12 mouse cellular contexts compared by ENCODE assay signal in genomic region chr1:88214462-88214952, GRCm38 (mm10). TPM values are rescaled to one million over a fixed set of nuclear protein-coding genes. Genes with fewer than 3 reads are reported as not detected.
DNase-seq lines count a peak whose midpoint lies in the region; ATAC-seq and TF ChIP-seq lines count a peak whose summit lies in the region.
"Had no signal": no experiment of that assay in that cellular context is flagged by ENCODE, and none has a peak within 500 bp of the region (broad histone marks: within the 10 kb centered on the region; RNA-seq: fewer than 3 reads in every experiment).

No protein-coding gene starts in this region.

- H3K79me2 ChIP-seq in heart, adult 2 months (replicated peaks; ENCODE audit: control insufficient read depth, insufficient read depth, low read length) = no peaks in the 10 kb centered on the region

- H3K9ac ChIP-seq in heart, adult 2 months (ENCODE audit: low read depth, low read length) = no peak overlapping the region
- no peak overlapping the region for H3K9ac ChIP-seq in neural tube, embryonic 15.5 days (replicated peaks)
- H3K9ac ChIP-seq in embryonic facial prominence, embryonic 15.5 days = no peak overlapping the region
- H3K9ac ChIP-seq: limb, embryonic 12.5 days had no signal

- no peaks in the 10 kb centered on the region for H3K4me1 ChIP-seq in heart, adult 2 months (ENCODE audit: control insufficient read depth, insufficient read depth, low read length)
- no peaks in the 10 kb centered on the region for H3K4me1 ChIP-seq in neural tube, embryonic 15.5 days
- H3K4me1 ChIP-seq in embryonic facial prominence, embryonic 15.5 days = no peaks in the 10 kb centered on the region
- H3K4me1 ChIP-seq in small intestine, adult 2 months (ENCODE audit: control insufficient read depth, insufficient read depth, insufficient read length, low read length) = peaks cover 15% of the 10 kb centered on the region; the same call in 1 of the 2 replicates
- H3K4me1 ChIP-seq: limb, embryonic 12.5 days had no signal

- TF ChIP-seq CTCF in heart, adult 2 months (IDR thresholded peaks at IDR 0.05) = no peak
- TF ChIP-seq CTCF in small intestine, adult 2 months (IDR thresholded peaks at IDR 0.05; ENCODE audit: extremely low read depth, insufficient read length, insufficient replicate concordance, low read depth, low read length) = no peak

- intact Hi-C loops in heart, adult 2 months (cut with DNase I) = no loop called here

- ATAC-seq in neural tube, embryonic 15.5 days (ENCODE audit: low FRiP score) = no peak
- ATAC-seq in embryonic facial prominence, embryonic 15.5 days (ENCODE audit: insufficient number of reproducible peaks, low FRiP score, low TSS enrichment, low read depth) = 0 out of 2 replicates have a peak, but pooled peaks have one; percentile 5

- 68% methylated on average over 2 of the region's 2 CpGs for WGBS in heart, adult 2 months
- WGBS in neural tube, embryonic 15.5 days = 81% methylated on average over 2 of the region's 2 CpGs
- WGBS in embryonic facial prominence, embryonic 15.5 days = 77% methylated on average over 2 of the region's 2 CpGs
- 66% methylated on average over 2 of the region's 2 CpGs for WGBS in small intestine, adult 2 months

- no peak for TF ChIP-seq POLR2A in heart, adult 2 months (IDR thresholded peaks at IDR 0.05; ENCODE audit: insufficient read depth, low read depth, low read length)
- TF ChIP-seq POLR2A in small intestine, adult 2 months (IDR thresholded peaks at IDR 0.05; ENCODE audit: low read depth, low read length) = no peak

- no peak overlapping the region for H3K27ac ChIP-seq in heart, adult 2 months
- no peak overlapping the region for H3K27ac ChIP-seq in neural tube, embryonic 15.5 days (replicated peaks)
- H3K27ac ChIP-seq in embryonic facial prominence, embryonic 15.5 days (replicated peaks) = no peak overlapping the region
- peak overlapping the region; percentile 65 for H3K27ac ChIP-seq in small intestine, adult 2 months (ENCODE audit: insufficient read depth, low read depth, low read length)
- H3K27ac ChIP-seq: limb, embryonic 12.5 days had no signal

- H3K27me3 ChIP-seq in heart, adult 2 months (ENCODE audit: control insufficient read depth, insufficient read depth, low read length) = no peaks in the 10 kb centered on the region
- no peaks in the 10 kb centered on the region for H3K27me3 ChIP-seq in neural tube, embryonic 15.5 days (replicated peaks)
- H3K27me3 ChIP-seq in embryonic facial prominence, embryonic 15.5 days = no peaks in the 10 kb centered on the region
- H3K27me3 ChIP-seq in small intestine, adult 2 months (ENCODE audit: control insufficient read depth, insufficient read depth, low read length) = no peaks in the 10 kb centered on the region
- H3K27me3 ChIP-seq: limb, embryonic 12.5 days had no signal

- peak; percentile 9 for DNase-seq in heart, adult 8-10 months (ENCODE audit: low spot score)
- DNase-seq in heart, adult 2 months = no peak
- peak; percentile 17 for DNase-seq in neural tube, embryonic 10.5 days (ENCODE audit: extremely low spot score, low spot score)
- no peak for DNase-seq in right cerebral cortex, postnatal 36 days (ENCODE audit: low spot score in 2 of 2)
- DNase-seq in adrenal gland, postnatal 36 days = no peak
- DNase-seq: cerebellum, postnatal 25 days had no signal

- peaks cover 61% of the 10 kb centered on the region for H3K9me3 ChIP-seq in neural tube, embryonic 15.5 days (replicated peaks)
- H3K9me3 ChIP-seq in embryonic facial prominence, embryonic 15.5 days (replicated peaks) = peaks cover 55% of the 10 kb centered on the region

- no peak overlapping the region for H3K4me2 ChIP-seq in neural tube, embryonic 15.5 days
- H3K4me2 ChIP-seq in embryonic facial prominence, embryonic 15.5 days (replicated peaks) = no peak overlapping the region
- H3K4me2 ChIP-seq: limb, embryonic 12.5 days had no signal

- no peaks in the 10 kb centered on the region for H3K36me3 ChIP-seq in heart, adult 2 months (ENCODE audit: control insufficient read depth, insufficient read depth, low read length)
- no peaks in the 10 kb centered on the region for H3K36me3 ChIP-seq in neural tube, embryonic 15.5 days
- H3K36me3 ChIP-seq in embryonic facial prominence, embryonic 15.5 days = no peaks in the 10 kb centered on the region
- H3K36me3 ChIP-seq in small intestine, adult 2 months (ENCODE audit: control insufficient read depth, insufficient read depth, low read length) = peaks cover 8% of the 10 kb centered on the region
- H3K36me3 ChIP-seq: limb, embryonic 12.5 days had no signal

- no peak for TF ChIP-seq EP300 in heart, adult 2 months (IDR thresholded peaks at IDR 0.05; ENCODE audit: insufficient read depth, low read depth, low read length)

- H3K4me3 ChIP-seq in heart, adult 2 months = no peak overlapping the region
- H3K4me3 ChIP-seq in neural tube, embryonic 15.5 days (replicated peaks) = no peak overlapping the region
- H3K4me3 ChIP-seq in embryonic facial prominence, embryonic 15.5 days (replicated peaks) = no peak overlapping the region
- H3K4me3 ChIP-seq in small intestine, adult 2 months (ENCODE audit: low read depth, low read length) = peak overlapping the region; percentile 21; the same call in 1 of the 2 replicates
- H3K4me3 ChIP-seq: limb, embryonic 12.5 days had no signal

RNA-seq across cellular contexts. Expression of gene Ugt1a1, which starts 2.7 kb away (rescaled TPM):
- not detected for total RNA-seq in heart, adult 8-10 months (2022)
- total RNA-seq in heart, adult 2 months (2021) = not detected
- polyA plus RNA-seq in heart, adult 2 months (2012; rRNA removed) = 0.32 TPM in 1 of 2 replicates, not detected in the other
- polyA plus RNA-seq in neural tube, embryonic 15.5 days (2015; fragmentation: Nextera tagmentation; extraction: Ambion mirVana) = 0.34 TPM in 1 of 2 replicates, not detected in the other
- polyA plus RNA-seq in embryonic facial prominence, embryonic 15.5 days (2015; fragmentation: Nextera tagmentation; extraction: Ambion mirVana) = 2.0 and 2.2 TPM in 2 replicates
- polyA plus RNA-seq in small intestine, adult 2 months (2012; rRNA removed) = 21.8 and 88.2 TPM in 2 replicates
- 10 to 100 TPM in 1 of 2 experiments, under 1 TPM in 1; 0.73 to 55.5 TPM for total RNA-seq in adrenal gland, postnatal 36 days (2021)
- total RNA-seq: heart, postnatal 10 days had no signal
- polyA plus RNA-seq: limb, embryonic 12.5 days had no signal

RNA-seq across cellular contexts. Expression of gene Dnajb3, which starts 8.9 kb away (rescaled TPM):
- under 1 TPM; 0.26 to 0.60 (median 0.41) TPM for total RNA-seq in heart, adult 8-10 months (2022)
- under 1 TPM in 1 of 2 experiments, not detected in 1; 0.23 TPM for total RNA-seq in heart, adult 2 months (2021)
- 0.53 and 0.66 TPM in 2 replicates for polyA plus RNA-seq in heart, adult 2 months (2012; rRNA removed)
- 11.9 and 13.7 TPM in 2 replicates for polyA plus RNA-seq in neural tube, embryonic 15.5 days (2015; fragmentation: Nextera tagmentation; extraction: Ambion mirVana)
- polyA plus RNA-seq in embryonic facial prominence, embryonic 15.5 days (2015; fragmentation: Nextera tagmentation; extraction: Ambion mirVana) = 9.4 and 10.8 TPM in 2 replicates
- 2.7 and 5.3 TPM in 2 replicates for polyA plus RNA-seq in small intestine, adult 2 months (2012; rRNA removed)
- 1 to 10 TPM; 1.5 to 5.9 TPM for total RNA-seq in adrenal gland, postnatal 36 days (2021)

RNA-seq across cellular contexts. Expression of gene Mroh2a, which starts 12.3 kb away (rescaled TPM):
- under 1 TPM in 1 of 4 experiments, not detected in 3; 0.35 TPM for total RNA-seq in heart, adult 8-10 months (2022)
- under 1 TPM in 1 of 2 experiments, not detected in 1; 0.13 TPM for total RNA-seq in heart, adult 2 months (2021)
- polyA plus RNA-seq in heart, adult 2 months (2012; rRNA removed) = 0.06 TPM in 2 replicates
- polyA plus RNA-seq in neural tube, embryonic 15.5 days (2015; fragmentation: Nextera tagmentation; extraction: Ambion mirVana) = 0.41 and 0.69 TPM in 2 replicates
- 0.98 and 1.4 TPM in 2 replicates for polyA plus RNA-seq in embryonic facial prominence, embryonic 15.5 days (2015; fragmentation: Nextera tagmentation; extraction: Ambion mirVana)
- polyA plus RNA-seq in small intestine, adult 2 months (2012; rRNA removed) = 0.11 and 0.35 TPM in 2 replicates
- total RNA-seq in adrenal gland, postnatal 36 days (2021) = under 1 TPM; 0.30 to 0.43 TPM

RNA-seq across cellular contexts. Expression of gene Ugt1a2, which starts 14.1 kb away (rescaled TPM):
- under 1 TPM in 1 of 4 experiments, not detected in 3; 0.12 TPM for total RNA-seq in heart, adult 8-10 months (2022)
- total RNA-seq in heart, adult 2 months (2021) = not detected
- polyA plus RNA-seq in heart, adult 2 months (2012; rRNA removed) = not detected in 2 replicates
- not detected in 2 replicates for polyA plus RNA-seq in neural tube, embryonic 15.5 days (2015; fragmentation: Nextera tagmentation; extraction: Ambion mirVana)
- 0.33 TPM in 1 of 2 replicates, not detected in the other for polyA plus RNA-seq in embryonic facial prominence, embryonic 15.5 days (2015; fragmentation: Nextera tagmentation; extraction: Ambion mirVana)
- polyA plus RNA-seq in small intestine, adult 2 months (2012; rRNA removed) = 0.09 and 0.38 TPM in 2 replicates
- under 1 TPM in 1 of 2 experiments, not detected in 1; 0.33 TPM for total RNA-seq in adrenal gland, postnatal 36 days (2021)
- total RNA-seq: heart, postnatal 10 days had no signal
- polyA plus RNA-seq: limb, embryonic 12.5 days had no signal

RNA-seq across cellular contexts. Expression of gene Ugt1a5, which starts 48.7 kb away (rescaled TPM):
- total RNA-seq in heart, adult 8-10 months (2022) = under 1 TPM in 3 of 4 experiments, not detected in 1; 0.12 to 0.26 (median 0.22) TPM
- not detected for total RNA-seq in heart, adult 2 months (2021)
- not detected in 2 replicates for polyA plus RNA-seq in heart, adult 2 months (2012; rRNA removed)
- polyA plus RNA-seq in neural tube, embryonic 15.5 days (2015; fragmentation: Nextera tagmentation; extraction: Ambion mirVana) = not detected in 2 replicates
- not detected in 2 replicates for polyA plus RNA-seq in embryonic facial prominence, embryonic 15.5 days (2015; fragmentation: Nextera tagmentation; extraction: Ambion mirVana)
- polyA plus RNA-seq in small intestine, adult 2 months (2012; rRNA removed) = 0.28 and 0.34 TPM in 2 replicates
- total RNA-seq in adrenal gland, postnatal 36 days (2021) = under 1 TPM; 0.17 to 0.20 TPM
- polyA plus RNA-seq: kidney, embryonic 16.5 days; limb, embryonic 12.5 days had no signal

Comparison
In these comparisons a context has a peak if more than half of its experiments do, and no peak if none do; other contexts are left out.
1. DNase-seq: peak in heart, adult 8-10 months (single experiment) and neural tube, embryonic 10.5 days (single experiment); none in heart, adult 2 months (0 of 2), right cerebral cortex, postnatal 36 days (0 of 2) and adrenal gland, postnatal 36 days (0 of 2).